Mouse (Mus musculus) heart, postnatal 0 days (tissue): ENCODE measurements around the gene Syngap1.

Experiments
- CTCF ChIP-seq: IDR thresholded peaks from 2 replicates; pipeline ENCODE4 v1.5.1; 2016; ENCODE audit warnings: antibody characterized with exemption, control low read depth, low read depth
- EP300 ChIP-seq: IDR thresholded peaks from 2 replicates; pipeline ENCODE4 v1.6.1; 2016; ENCODE audit warnings: antibody characterized with exemption, low read depth

- no peak for TF ChIP-seq EP300
- TF ChIP-seq CTCF = no peak
Measured at GRCm38 (mm10) chr17:26995562-26995961, 54.5 kb downstream of the Syngap1 start.
